Mouse (Mus musculus) intestine, embryonic 14.5 days (tissue): ENCODE results near the gene Apaf1. TPM values are rescaled to one million over a fixed set of nuclear protein-coding genes. Genes with fewer than 3 reads are reported as not detected.

Experiments
- ATAC-seq: fragments of 200-750 bp; cut with Nextera tagmentation; replicated peaks from 2 replicates; pipeline ENCODE4 v1.8.0; 2017; ENCODE audit warnings: low read depth, moderate number of reproducible peaks, moderate TSS enrichment, moderate library complexity; ENCODE audit not compliant: low FRiP score, low TSS enrichment
- DNase-seq: peaks from one replicate; pipeline ENCODE4 v3.0.0-alpha.2; 2018; ENCODE audit warnings: low spot score
- H3K27ac ChIP-seq: fragments of 300-500 bp; sonication (generic); 2 replicates; pipeline ENCODE4 v1.5.1; 2014; ENCODE audit warnings: low read depth, mild to moderate bottlenecking, control low read depth
- H3K27me3 ChIP-seq: fragments of 300-500 bp; sonication (generic); replicated peaks from 2 replicates; pipeline ENCODE4 v1.6.1; 2014; ENCODE audit warnings: low read length, control low read depth; ENCODE audit not compliant: control insufficient read depth, insufficient read depth
- H3K36me3 ChIP-seq: fragments of 300-500 bp; sonication (generic); 2 replicates; pipeline ENCODE4 v1.6.1; 2014; ENCODE audit warnings: low read length, control low read depth; ENCODE audit not compliant: control insufficient read depth, insufficient read depth
- H3K4me1 ChIP-seq: fragments of 300-500 bp; sonication (generic); replicated peaks from 2 replicates; pipeline ENCODE4 v1.6.1; 2014; ENCODE audit warnings: low read length, control low read depth, mixed read lengths; ENCODE audit not compliant: control insufficient read depth, insufficient read depth
- H3K4me2 ChIP-seq: fragments of 300-500 bp; sonication (generic); 2 replicates; pipeline ENCODE4 v1.6.1; 2014; ENCODE audit warnings: low read length
- H3K4me3 ChIP-seq: fragments of 300-500 bp; sonication (generic); 2 replicates; pipeline ENCODE4 v1.5.1; 2014; ENCODE audit warnings: low read depth, low read length, control low read depth, mixed read lengths
- H3K9ac ChIP-seq: fragments of 300-500 bp; sonication (generic); 2 replicates; pipeline ENCODE4 v1.6.1; 2014; ENCODE audit warnings: mild to moderate bottlenecking, low read length
- H3K9me3 ChIP-seq: fragments of 300-500 bp; sonication (generic); 2 replicates; pipeline ENCODE4 v1.6.1; 2016; ENCODE audit warnings: low read length, control low read depth; ENCODE audit not compliant: control insufficient read depth
- WGBS: fragments of 180-500 bp; shearing (Covaris S2); extraction: QIAGEN DNeasy Blood & Tissue Kit; methylation state at CpG from one replicate; pipeline ENCODE4 v1.1.7; 2014; 5-methylcytosine and 5-hydroxymethylcytosine counted together
- polyA plus RNA-seq: library from polyadenylated mRNA; unstranded; fragments of >200 nt; fragmentation: Nextera tagmentation; extraction: Ambion mirVana; gene quantifications from 2 replicates; pipeline ENCODE4 v1.2.1, GENCODE M21; 2014

The Apaf1 gene
- polyA plus RNA-seq, 1 experiment from 2014 or later = 25.9 TPM

DNA sequence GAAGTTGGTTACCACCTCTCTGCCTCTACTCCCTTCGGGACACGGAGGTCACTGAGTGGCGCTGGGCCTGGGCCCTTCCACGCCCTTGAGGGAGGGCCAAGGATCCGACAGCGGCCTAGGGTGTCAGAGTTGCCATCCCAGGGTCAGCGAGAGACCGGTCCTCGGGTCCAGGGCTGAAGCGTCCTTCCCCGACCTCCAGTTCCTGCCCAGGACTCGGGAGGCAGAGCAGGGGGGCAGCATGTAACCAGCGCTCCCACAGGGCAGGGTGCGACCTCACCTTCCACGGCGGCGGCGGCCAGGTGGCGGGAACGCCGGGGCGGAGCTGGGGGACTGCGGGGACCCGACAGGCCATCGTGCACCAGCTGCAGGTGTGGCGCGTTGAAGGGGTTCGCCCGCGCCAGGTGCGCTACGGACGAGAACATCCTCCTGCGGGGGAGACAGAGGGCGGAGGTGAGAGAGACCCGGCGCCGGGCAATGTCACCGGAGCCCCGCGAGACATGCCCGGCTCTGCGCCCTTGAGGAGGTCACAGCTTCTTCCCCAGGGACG lies 40.8 kb upstream of the Apaf1 start:
- ATAC-seq (peak; percentile 62), DNase-seq (no peak)
- Histone ChIP-seq H3K9ac (peak overlapping the region; percentile 97), H3K4me2 (peak overlapping the region; percentile 60), H3K27me3 (no peaks in the 10 kb centered on the region), H3K36me3 (peaks cover 42% of the 10 kb centered on the region), H3K4me3 (peak overlapping the region; percentile 98), H3K4me1 (peaks cover 12% of the 10 kb centered on the region), H3K27ac (peak overlapping the region; percentile 89), H3K9me3 (no peaks in the 10 kb centered on the region)
- under 1% methylated on average over 44 of the region's 44 CpGs for WGBS

GRCm38 (mm10) chr10:91122646-91123045 lies 40.1 kb upstream of the Apaf1 start:
- no peak for DNase-seq
- ATAC-seq = no peak

GRCm38 (mm10) chr10:91116958-91117357 lies 34.4 kb upstream of the Apaf1 start:
- ATAC-seq = no peak
- Histone ChIP-seq H3K27me3 (no peaks in the 10 kb centered on the region), H3K4me3 (no peak overlapping the region), H3K9me3 (peaks cover 3% of the 10 kb centered on the region; the same call in 1 of the 2 replicates), H3K36me3 (peaks cover 87% of the 10 kb centered on the region), H3K27ac (no peak overlapping the region), H3K4me1 (peaks cover 2% of the 10 kb centered on the region; the same call in 1 of the 2 replicates), H3K4me2 (no peak overlapping the region), H3K9ac (no peak overlapping the region)
- 93% methylated on average over 12 of the region's 12 CpGs for WGBS
- no peak for DNase-seq

More at GRCm38 (mm10) chr10:91122646-91123045, 40.1 kb upstream of the Apaf1 start:
- H3K27me3 ChIP-seq = no peaks in the 10 kb centered on the region
- H3K9ac ChIP-seq = peak overlapping the region; percentile 97
- H3K36me3 ChIP-seq = peaks cover 49% of the 10 kb centered on the region
- 32% methylated on average over 6 of the region's 6 CpGs for WGBS
- peak overlapping the region; percentile 60 for H3K4me2 ChIP-seq
- no peak overlapping the region for H3K27ac ChIP-seq
- peaks cover 12% of the 10 kb centered on the region for H3K4me1 ChIP-seq
- peak overlapping the region; percentile 98 for H3K4me3 ChIP-seq
- no peaks in the 10 kb centered on the region for H3K9me3 ChIP-seq

- WGBS = 67% methylated on average over 4 of the region's 4 CpGs
- DNase-seq = no peak
These were observed 27.3 kb upstream of the Apaf1 start for GRCm38 (mm10) chr10:91109841-91110240.

DNA sequence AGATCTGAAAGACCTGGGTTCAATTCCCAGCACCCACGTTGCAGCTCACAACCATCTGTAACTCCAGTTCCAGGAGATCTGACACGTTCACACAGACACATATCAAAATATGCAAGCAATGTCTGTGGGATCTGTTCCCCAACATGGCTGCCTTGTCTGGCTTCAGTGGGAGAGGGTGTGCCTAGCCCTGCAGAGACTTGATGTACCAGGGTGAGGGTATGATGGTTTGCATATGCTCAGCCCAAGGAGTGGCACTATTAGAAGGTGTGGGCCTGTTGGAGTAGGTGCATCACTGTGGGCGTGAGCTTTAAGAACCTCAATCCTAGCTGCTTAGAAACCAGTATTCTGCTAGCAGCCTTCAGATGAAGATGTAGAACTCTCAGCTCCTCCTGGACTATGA lies 23.4 kb upstream of the Apaf1 start:
- Histone ChIP-seq H3K4me1 (no peaks in the 10 kb centered on the region), H3K9me3 (no peaks in the 10 kb centered on the region), H3K27ac (no peak overlapping the region), H3K36me3 (peaks cover 8% of the 10 kb centered on the region; the same call in 1 of the 2 replicates), H3K4me2 (no peak overlapping the region), H3K9ac (no peak overlapping the region), H3K4me3 (no peak overlapping the region), H3K27me3 (no peaks in the 10 kb centered on the region)
- no peak for DNase-seq
- WGBS = 80% methylated on average over 3 of the region's 3 CpGs
- ATAC-seq = no peak

More at GRCm38 (mm10) chr10:91109841-91110240, 27.3 kb upstream of the Apaf1 start:
- H3K4me1 ChIP-seq = no peaks in the 10 kb centered on the region
- peaks cover 18% of the 10 kb centered on the region for H3K36me3 ChIP-seq
- no peaks in the 10 kb centered on the region for H3K27me3 ChIP-seq
- ATAC-seq = no peak
- H3K4me2 ChIP-seq = no peak overlapping the region
- H3K27ac ChIP-seq = no peak overlapping the region
- H3K4me3 ChIP-seq = no peak overlapping the region
- H3K9ac ChIP-seq = no peak overlapping the region
- peaks cover 3% of the 10 kb centered on the region; the same call in 1 of the 2 replicates for H3K9me3 ChIP-seq

GRCm38 (mm10) chr10:91102799-91103590 lies 20.4 kb upstream of the Apaf1 start:
- no peak overlapping the region for H3K4me2 ChIP-seq
- H3K9me3 ChIP-seq = no peaks in the 10 kb centered on the region
- H3K36me3 ChIP-seq = peaks cover 14% of the 10 kb centered on the region
- H3K9ac ChIP-seq = no peak overlapping the region
- H3K27me3 ChIP-seq = no peaks in the 10 kb centered on the region
- no peak for DNase-seq
- no peak for ATAC-seq
- no peak overlapping the region for H3K4me3 ChIP-seq
- H3K4me1 ChIP-seq = no peaks in the 10 kb centered on the region
- H3K27ac ChIP-seq = no peak overlapping the region
- 91% methylated on average over 14 of the region's 14 CpGs for WGBS

- no peaks in the 10 kb centered on the region for H3K4me1 ChIP-seq
- no peak overlapping the region for H3K4me2 ChIP-seq
- no peaks in the 10 kb centered on the region for H3K27me3 ChIP-seq
- H3K9ac ChIP-seq = no peak overlapping the region
- no peaks in the 10 kb centered on the region for H3K9me3 ChIP-seq
- H3K4me3 ChIP-seq = no peak overlapping the region
- WGBS = 95% methylated on average over 25 of the region's 25 CpGs
- ATAC-seq (no peak), DNase-seq (no peak)
- H3K36me3 ChIP-seq = peaks cover 19% of the 10 kb centered on the region
- H3K27ac ChIP-seq = no peak overlapping the region
These were observed 19.4 kb upstream of the Apaf1 start for GRCm38 (mm10) chr10:91101936-91102335.

GRCm38 (mm10) chr10:91100101-91100500 lies 17.5 kb upstream of the Apaf1 start:
- H3K27me3 ChIP-seq = no peaks in the 10 kb centered on the region
- WGBS = 93% methylated on average over 1 of the region's 1 CpGs
- ATAC-seq = no peak
- H3K9me3 ChIP-seq = no peaks in the 10 kb centered on the region
- no peak for DNase-seq
- H3K4me2 ChIP-seq = no peak overlapping the region
- H3K4me1 ChIP-seq = no peaks in the 10 kb centered on the region
- no peak overlapping the region for H3K27ac ChIP-seq
- peaks cover 29% of the 10 kb centered on the region for H3K36me3 ChIP-seq
- H3K9ac ChIP-seq = no peak overlapping the region
- no peak overlapping the region for H3K4me3 ChIP-seq
